Mouse (Mus musculus): ENCODE results near the gene Serpinb12. TPM values are rescaled to one million over a fixed set of nuclear protein-coding genes. Genes with fewer than 3 reads are reported as not detected.
"Not testable (repeated sequence)": the region's sequence is repeated elsewhere in the genome, so short reads cannot be mapped to it uniquely, and the experiment has no call there.

Serpinb12 gene
- not detected in 2 replicates for polyA plus RNA-seq (2016; fragmentation: Nextera tagmentation; extraction: Ambion mirVana)

DNA sequence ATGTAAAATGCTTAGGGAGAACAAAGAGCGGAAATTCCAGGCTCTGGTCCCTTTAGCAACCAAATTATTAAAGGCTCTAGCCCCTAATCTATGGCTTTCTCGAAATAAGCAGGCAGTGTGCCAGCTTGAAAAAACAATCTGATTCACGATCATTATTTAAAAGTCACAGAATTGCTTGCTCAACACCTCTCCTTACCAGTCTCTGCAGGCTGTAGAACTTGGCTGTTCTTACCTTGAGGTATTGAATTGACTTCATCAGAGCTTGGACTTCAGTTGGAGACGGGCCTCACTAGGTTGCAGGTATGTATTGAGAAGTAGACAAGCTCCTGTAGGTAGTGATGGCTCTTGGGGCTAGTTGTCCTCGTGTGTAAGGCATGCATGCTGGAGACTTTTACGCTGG lies at the start of gene Serpinb12:
Gene Serpinb12 (plus strand): TSS at position 185 of the 400 bp plus-strand sequence.
- Histone ChIP-seq H3K4me2 (no peak within 1 kb of the TSS), H3K9me3 (no peaks in the 10 kb centered on the region), H3K4me3 (replicated peaks) (no peak within 1 kb of the TSS), H3K4me1 (replicated peaks) (no peaks in the 10 kb centered on the region), H3K27me3 (no peaks in the 10 kb centered on the region), H3K9ac (replicated peaks) (no peak within 1 kb of the TSS), H3K27ac (no peak within 1 kb of the TSS), H3K36me3 (no peaks in the 10 kb centered on the region)
- ATAC-seq (ENCODE audit: insufficient number of reproducible peaks, insufficient read depth, low FRiP score, low TSS enrichment, low read depth), result no peak
- WGBS, result 85% methylated on average over 6 of the region's 6 CpGs

GRCm38 (mm10) chr1:106895142-106895541 lies 39.1 kb upstream of the Serpinb12 start:
- H3K27ac ChIP-seq; H3K4me2 ChIP-seq; H3K4me3 ChIP-seq (replicated peaks); H3K9me3 ChIP-seq; ATAC-seq (ENCODE audit: insufficient number of reproducible peaks, insufficient read depth, low FRiP score, low TSS enrichment, low read depth); H3K27me3 ChIP-seq; H3K9ac ChIP-seq (replicated peaks); H3K4me1 ChIP-seq (replicated peaks); H3K36me3 ChIP-seq: not testable (repeated sequence)

GRCm38 (mm10) chr1:106901406-106901805 lies 32.8 kb upstream of the Serpinb12 start:
- whole genome bisulfite sequencing, result 26% methylated on average over 4 of the region's 4 CpGs
- Histone ChIP-seq H3K4me1 (replicated peaks) (no peaks in the 10 kb centered on the region), H3K27me3 (no peaks in the 10 kb centered on the region), H3K4me3 (replicated peaks) (no peak overlapping the region), H3K9ac (replicated peaks) (no peak overlapping the region), H3K27ac (no peak overlapping the region), H3K9me3 (no peaks in the 10 kb centered on the region), H3K36me3 (no peaks in the 10 kb centered on the region), H3K4me2 (no peak overlapping the region)
- ATAC-seq (ENCODE audit: insufficient number of reproducible peaks, insufficient read depth, low FRiP score, low TSS enrichment, low read depth), result no peak

DNA sequence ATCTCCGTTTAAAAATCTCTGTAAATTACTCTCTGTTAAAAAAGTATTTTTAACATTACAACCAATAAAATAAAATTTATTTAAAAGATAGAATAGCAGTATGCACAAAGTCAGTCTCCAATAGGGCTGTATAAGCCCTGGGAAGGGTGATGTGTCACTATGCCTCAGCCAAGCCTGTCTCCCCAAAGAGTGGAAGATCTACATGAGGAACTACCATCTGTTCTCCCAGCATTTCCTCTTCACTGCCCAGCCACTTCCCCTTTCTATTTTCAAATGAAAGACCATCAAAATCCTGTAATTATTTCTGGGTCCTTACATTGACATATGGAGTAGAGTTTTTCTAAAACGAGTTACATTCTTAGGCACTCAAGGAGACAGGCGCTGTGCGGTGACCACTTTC lies 2.3 kb upstream of the Serpinb12 start:
- Histone ChIP-seq H3K9me3 (no peaks in the 10 kb centered on the region), H3K36me3 (no peaks in the 10 kb centered on the region), H3K9ac (replicated peaks) (no peak overlapping the region), H3K27ac (no peak overlapping the region), H3K4me1 (replicated peaks) (no peaks in the 10 kb centered on the region), H3K4me2 (no peak overlapping the region), H3K27me3 (no peaks in the 10 kb centered on the region), H3K4me3 (replicated peaks) (no peak overlapping the region)
- ATAC-seq (ENCODE audit: insufficient number of reproducible peaks, insufficient read depth, low FRiP score, low TSS enrichment, low read depth), result no peak
- 87% methylated on average over 4 of the region's 4 CpGs for WGBS

GRCm38 (mm10) chr1:106933658-106934057 lies 591 bp upstream of the Serpinb12 start:
- Histone ChIP-seq H3K9me3 (no peaks in the 10 kb centered on the region), H3K27me3 (no peaks in the 10 kb centered on the region), H3K9ac (replicated peaks) (no peak overlapping the region), H3K4me3 (replicated peaks) (no peak overlapping the region), H3K4me1 (replicated peaks) (no peaks in the 10 kb centered on the region), H3K36me3 (no peaks in the 10 kb centered on the region), H3K27ac (no peak overlapping the region), H3K4me2 (no peak overlapping the region)
- ATAC-seq (ENCODE audit: insufficient number of reproducible peaks, insufficient read depth, low FRiP score, low TSS enrichment, low read depth), result no peak

GRCm38 (mm10) chr1:106947217-106947616 lies 13.0 kb downstream of the Serpinb12 start:
- Histone ChIP-seq H3K27me3 (no peaks in the 10 kb centered on the region), H3K36me3 (no peaks in the 10 kb centered on the region), H3K4me3 (replicated peaks) (no peak overlapping the region), H3K4me2 (no peak overlapping the region), H3K9ac (replicated peaks) (no peak overlapping the region), H3K9me3 (no peaks in the 10 kb centered on the region), H3K4me1 (replicated peaks) (no peaks in the 10 kb centered on the region), H3K27ac (no peak overlapping the region)
- no peak for ATAC-seq (ENCODE audit: insufficient number of reproducible peaks, insufficient read depth, low FRiP score, low TSS enrichment, low read depth)
- 85% methylated on average over 1 of the region's 1 CpGs for WGBS

- H3K9me3 ChIP-seq, result no peaks in the 10 kb centered on the region
- H3K9ac ChIP-seq (replicated peaks), result no peak overlapping the region
- WGBS, result 64% methylated on average over 3 of the region's 3 CpGs
- H3K27ac ChIP-seq, result no peak overlapping the region
- no peaks in the 10 kb centered on the region for H3K4me1 ChIP-seq (replicated peaks)
- no peak overlapping the region for H3K4me2 ChIP-seq
- no peaks in the 10 kb centered on the region for H3K36me3 ChIP-seq
- no peak overlapping the region for H3K4me3 ChIP-seq (replicated peaks)
- no peak for ATAC-seq (ENCODE audit: insufficient number of reproducible peaks, insufficient read depth, low FRiP score, low TSS enrichment, low read depth)
- no peaks in the 10 kb centered on the region for H3K27me3 ChIP-seq
Observed at GRCm38 (mm10) chr1:106959981-106960380, 25.7 kb downstream of the Serpinb12 start.

- 38% methylated on average over 3 of the region's 3 CpGs for WGBS
- H3K9me3 ChIP-seq, result no peaks in the 10 kb centered on the region
Observed at GRCm38 (mm10) chr1:106961023-106961422, 26.8 kb downstream of the Serpinb12 start.

DNA sequence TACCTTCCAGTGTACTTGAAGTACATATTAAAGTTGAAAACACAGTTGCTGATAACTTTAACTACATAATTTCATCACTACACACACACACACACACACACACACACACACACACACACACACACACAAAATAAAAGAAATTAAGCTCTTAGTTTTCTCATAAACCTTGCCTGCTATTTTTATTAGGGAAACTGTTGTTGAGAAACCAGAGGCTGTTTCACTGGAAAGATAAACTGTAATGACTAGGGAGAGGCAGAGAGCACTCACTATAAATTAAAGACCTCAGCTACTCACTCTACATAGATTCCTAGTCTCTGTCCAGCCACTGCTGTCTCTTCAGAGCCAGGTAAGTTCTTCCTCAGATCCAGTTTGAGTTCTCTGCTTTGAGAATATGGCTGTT lies 46.4 kb downstream of the Serpinb12 start, which contains the start of gene Serpinb13:
Gene Serpinb13 (plus strand): TSS at position 301 of the 400 bp plus-strand sequence.
- Histone ChIP-seq H3K4me2 (no peak within 1 kb of the TSS), H3K9me3 (no peaks in the 10 kb centered on the region), H3K4me3 (replicated peaks) (no peak within 1 kb of the TSS), H3K27ac (no peak within 1 kb of the TSS), H3K9ac (replicated peaks) (no peak within 1 kb of the TSS), H3K36me3 (no peaks in the 10 kb centered on the region), H3K27me3 (no peaks in the 10 kb centered on the region), H3K4me1 (replicated peaks) (peaks cover 2% of the 10 kb centered on the region; the same call in 1 of the 2 replicates)
- no peak for ATAC-seq (ENCODE audit: insufficient number of reproducible peaks, insufficient read depth, low FRiP score, low TSS enrichment, low read depth)

More at GRCm38 (mm10) chr1:106961023-106961422, 26.8 kb downstream of the Serpinb12 start:
- ATAC-seq (ENCODE audit: insufficient number of reproducible peaks, insufficient read depth, low FRiP score, low TSS enrichment, low read depth), result no peak
- H3K9ac ChIP-seq (replicated peaks), result no peak overlapping the region
- H3K27me3 ChIP-seq, result no peaks in the 10 kb centered on the region
- H3K27ac ChIP-seq, result no peak overlapping the region
- H3K4me1 ChIP-seq (replicated peaks), result no peaks in the 10 kb centered on the region
- no peak overlapping the region for H3K4me2 ChIP-seq
- H3K36me3 ChIP-seq, result no peaks in the 10 kb centered on the region
- no peak overlapping the region for H3K4me3 ChIP-seq (replicated peaks)

GRCm38 (mm10) chr1:106983092-106983491 lies 48.8 kb downstream of the Serpinb12 start:
- Histone ChIP-seq H3K9ac (replicated peaks) (no peak overlapping the region), H3K4me3 (replicated peaks) (no peak overlapping the region), H3K36me3 (no peaks in the 10 kb centered on the region), H3K4me1 (replicated peaks) (peaks cover 2% of the 10 kb centered on the region; the same call in 1 of the 2 replicates), H3K27me3 (no peaks in the 10 kb centered on the region), H3K27ac (no peak overlapping the region), H3K4me2 (no peak overlapping the region), H3K9me3 (no peaks in the 10 kb centered on the region)
- ATAC-seq (ENCODE audit: insufficient number of reproducible peaks, insufficient read depth, low FRiP score, low TSS enrichment, low read depth), result no peak
- 91% methylated on average over 1 of the region's 1 CpGs for WGBS

- Histone ChIP-seq H3K4me2 (no peak overlapping the region), H3K27ac (no peak overlapping the region), H3K36me3 (no peaks in the 10 kb centered on the region), H3K4me3 (replicated peaks) (no peak overlapping the region), H3K27me3 (no peaks in the 10 kb centered on the region), H3K4me1 (replicated peaks) (peaks cover 2% of the 10 kb centered on the region; the same call in 1 of the 2 replicates), H3K9me3 (no peaks in the 10 kb centered on the region), H3K9ac (replicated peaks) (no peak overlapping the region)
- WGBS, result 70% methylated on average over 2 of the region's 2 CpGs
- ATAC-seq (ENCODE audit: insufficient number of reproducible peaks, insufficient read depth, low FRiP score, low TSS enrichment, low read depth), result no peak
Observed at GRCm38 (mm10) chr1:106983865-106984264, 49.6 kb downstream of the Serpinb12 start.

- 70% methylated on average over 13 of the region's 13 CpGs for WGBS
- Histone ChIP-seq H3K4me2 (no peak overlapping the region), H3K27me3 (no peaks in the 10 kb centered on the region), H3K9ac (replicated peaks) (no peak overlapping the region), H3K4me1 (replicated peaks) (no peaks in the 10 kb centered on the region), H3K4me3 (replicated peaks) (no peak overlapping the region), H3K27ac (no peak overlapping the region), H3K9me3 (no peaks in the 10 kb centered on the region), H3K36me3 (no peaks in the 10 kb centered on the region)
- no peak for ATAC-seq (ENCODE audit: insufficient number of reproducible peaks, insufficient read depth, low FRiP score, low TSS enrichment, low read depth)
Observed at GRCm38 (mm10) chr1:107000424-107000823, 66.2 kb downstream of the Serpinb12 start.

Measured in limb, embryonic 12.5 days (tissue).